Mouse (Mus musculus) lung, adult 2 months (tissue): ENCODE results near the gene Emsy.

Experiments
- CTCF ChIP-seq: fragments of 200-500 bp; IDR thresholded peaks from 2 replicates; pipeline ENCODE4 v1.5.1; 2011; ENCODE audit warnings: mild to moderate bottlenecking, low read length, control low read depth; ENCODE audit not compliant: insufficient read depth
- POLR2A ChIP-seq: fragments of 200-500 bp; IDR thresholded peaks from 2 replicates; pipeline ENCODE4 v1.6.1; 2011; ENCODE audit warnings: low read depth, mild to moderate bottlenecking, control low read depth, low read length, borderline replicate concordance; ENCODE audit errors: extremely low read depth

GRCm38 (mm10) chr7:98540879-98541278, 115.7 kb downstream of the Emsy start:
- TF ChIP-seq CTCF (no peak), POLR2A (no peak)
